Mouse (Mus musculus) monocyte, adult 2 months (primary cell): ENCODE results near the gene Skida1.

Source experiments
- DNase-seq, 2 experiments: peaks; one replicate each; pipeline ENCODE4 v3.0.0; 2022; ENCODE audit warnings: low spot score in 2 of 2, low read depth in 1 of 2

Skida1 gene

GRCm38 (mm10) chr2:18055929-18056785 lies 7.3 kb upstream of the Skida1 start:
- peak; percentile 70 to 84 for DNase-seq

GRCm38 (mm10) chr2:18055016-18055928 lies 6.4 kb upstream of the Skida1 start, which contains the start of gene Mllt10:
TSS of gene Mllt10 (plus strand) at chr2:18055237.
- no peak for DNase-seq

- DNase-seq: no peak
Observed at GRCm38 (mm10) chr2:18053951-18054530, 5.2 kb upstream of the Skida1 start.

GRCm38 (mm10) chr2:18053243-18053950 lies 4.5 kb upstream of the Skida1 start:
- no peak for DNase-seq

DNA sequence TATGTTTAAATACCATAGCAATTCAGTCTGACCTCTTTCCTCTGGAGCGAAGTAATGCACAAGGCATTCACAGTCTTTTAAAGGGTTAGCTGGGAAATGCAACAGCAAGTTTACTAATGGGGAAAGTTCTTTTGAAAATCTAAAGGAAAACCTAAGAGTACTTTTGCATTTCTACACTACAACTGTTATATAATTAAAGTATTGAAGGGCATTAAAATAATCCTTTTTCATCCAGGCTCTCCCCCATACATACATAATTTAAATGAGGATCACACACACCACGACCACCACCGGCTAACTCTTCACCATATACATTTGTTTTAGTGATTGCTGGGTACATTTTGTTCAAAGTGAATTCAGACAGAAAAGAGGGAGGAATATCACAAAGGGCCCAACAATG lies 3.7 kb upstream of the Skida1 start:
- DNase-seq: no peak

DNA sequence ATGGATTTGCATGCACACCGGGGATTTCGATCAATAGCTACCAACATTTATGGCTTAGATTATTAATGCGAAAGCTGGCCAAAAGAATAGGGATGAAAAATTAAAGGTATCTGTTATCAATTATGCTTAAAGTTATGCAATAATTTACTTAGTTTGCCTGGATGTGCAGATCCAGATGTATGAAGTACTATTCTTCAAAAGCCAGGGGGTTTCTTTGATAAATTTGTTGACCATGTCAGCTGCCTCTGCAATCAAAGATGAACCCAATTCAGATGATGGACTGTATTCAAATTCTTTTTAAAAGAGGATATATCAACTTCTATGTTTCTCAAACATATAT lies 3.0 kb upstream of the Skida1 start:
- no peak for DNase-seq

- no peak for DNase-seq
Observed at GRCm38 (mm10) chr2:18051026-18051830, 2.4 kb upstream of the Skida1 start.

DNA sequence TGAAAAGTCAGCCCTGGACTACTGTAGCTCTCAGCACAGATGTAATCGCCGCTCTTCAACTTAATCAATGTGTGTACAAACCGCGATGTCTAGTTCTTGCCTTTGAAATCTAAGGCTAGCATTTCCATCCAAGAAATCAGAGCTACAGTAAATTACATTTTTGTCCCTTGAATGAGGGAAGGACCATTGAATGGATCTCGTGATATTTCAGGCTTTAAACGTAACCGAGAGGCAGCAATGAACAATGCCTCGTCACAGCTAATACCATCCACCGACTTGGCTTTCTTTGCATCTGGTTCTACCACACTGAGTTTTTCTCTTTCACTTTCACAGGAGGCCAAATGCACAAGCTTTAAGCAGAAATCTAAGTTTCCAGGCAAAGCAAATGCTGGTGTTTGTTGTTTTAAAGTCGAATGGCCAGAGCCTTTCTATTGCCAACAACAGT lies 1.7 kb upstream of the Skida1 start:
- no peak for DNase-seq

- DNase-seq: no peak
Observed at GRCm38 (mm10) chr2:18050018-18050417, 1.2 kb upstream of the Skida1 start.

- no peak for DNase-seq
Observed at GRCm38 (mm10) chr2:18049279-18049821, 499 bp upstream of the Skida1 start.

DNA sequence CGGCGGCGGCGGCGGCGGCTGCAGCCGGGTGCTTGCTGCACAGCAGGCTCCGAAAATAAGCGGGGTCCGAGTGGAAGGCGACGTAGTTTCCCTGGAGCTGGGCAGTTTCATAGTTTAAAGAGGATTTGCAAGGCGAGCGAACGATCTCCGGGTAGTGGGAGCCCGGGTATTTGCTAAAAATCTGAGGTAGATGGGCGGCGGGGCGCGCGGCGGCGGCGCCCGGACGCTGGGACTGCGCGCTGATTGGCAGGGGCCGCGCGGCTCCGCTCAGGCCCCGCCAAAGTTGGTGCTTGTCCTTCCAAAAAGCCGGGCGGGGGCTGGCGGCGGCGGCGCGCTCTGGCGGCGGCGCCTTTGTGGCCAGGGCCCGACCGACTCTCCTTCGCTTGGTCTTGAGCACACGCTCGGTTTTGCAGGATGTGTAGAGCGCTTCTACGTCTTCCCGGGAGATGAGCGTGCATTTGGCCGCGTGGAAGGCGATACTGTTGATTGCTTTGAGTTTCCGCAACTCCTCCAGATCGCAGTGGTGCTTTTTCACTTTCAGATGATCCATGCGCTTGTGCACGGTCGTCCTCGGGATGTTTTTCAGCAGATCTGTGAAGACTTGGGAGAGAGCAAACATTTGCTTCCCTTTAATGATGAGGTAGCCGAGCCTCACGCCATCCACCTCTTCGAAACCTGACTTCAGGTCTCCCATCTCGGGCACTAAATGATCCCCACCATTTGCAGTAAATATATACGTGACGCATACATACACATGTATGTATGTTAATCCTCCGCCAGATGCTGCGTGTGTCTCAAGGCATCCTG lies 1.0 kb downstream of the Skida1 start:
- DNase-seq: no peak

DNA sequence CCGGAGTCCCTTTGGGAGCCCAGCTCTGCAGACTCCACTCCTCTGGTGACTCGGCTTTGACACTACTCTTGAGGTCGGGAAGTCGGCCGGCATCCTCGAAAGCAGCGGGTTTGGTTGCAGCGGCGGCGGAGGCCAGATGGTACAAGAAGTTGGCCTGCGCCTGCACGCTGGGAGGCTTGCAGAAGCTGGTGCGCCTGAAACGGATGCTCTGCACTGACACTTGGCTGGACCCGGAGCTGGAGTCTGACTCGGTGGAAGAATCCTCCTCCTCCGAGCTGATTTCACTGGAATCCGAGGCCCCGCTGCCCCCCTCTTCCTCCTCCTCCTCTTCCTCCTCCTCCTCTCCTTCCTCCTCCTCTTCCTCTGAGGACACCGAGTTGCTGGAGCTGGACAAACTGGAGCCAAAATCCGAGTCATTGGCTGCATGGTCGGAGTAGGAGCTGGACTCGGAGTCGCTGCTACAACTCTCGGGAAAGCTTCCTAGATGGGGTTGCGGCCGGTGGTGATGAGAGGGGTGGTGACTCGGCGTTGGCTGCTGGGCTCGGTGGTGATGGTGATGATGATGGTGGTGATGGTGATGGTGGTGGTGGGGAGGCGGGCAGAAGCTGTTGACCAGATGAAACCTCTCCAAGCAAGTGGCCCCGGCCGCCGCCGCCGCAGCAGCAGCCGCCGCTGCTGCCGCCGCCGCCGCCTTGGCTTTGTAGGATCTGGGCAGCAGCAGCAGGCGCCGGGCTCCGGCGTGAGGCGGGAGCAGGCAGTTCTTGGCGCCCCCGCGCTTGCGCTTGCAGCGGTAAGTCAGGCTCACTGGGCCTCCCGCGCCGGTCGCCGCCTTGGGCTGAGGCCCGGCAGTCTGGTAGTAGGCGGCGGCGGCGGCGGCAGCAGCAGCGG lies 1.8 kb downstream of the Skida1 start:
- no peak for DNase-seq

GRCm38 (mm10) chr2:18046186-18046585 lies 2.7 kb downstream of the Skida1 start:
- no peak for DNase-seq

DNA sequence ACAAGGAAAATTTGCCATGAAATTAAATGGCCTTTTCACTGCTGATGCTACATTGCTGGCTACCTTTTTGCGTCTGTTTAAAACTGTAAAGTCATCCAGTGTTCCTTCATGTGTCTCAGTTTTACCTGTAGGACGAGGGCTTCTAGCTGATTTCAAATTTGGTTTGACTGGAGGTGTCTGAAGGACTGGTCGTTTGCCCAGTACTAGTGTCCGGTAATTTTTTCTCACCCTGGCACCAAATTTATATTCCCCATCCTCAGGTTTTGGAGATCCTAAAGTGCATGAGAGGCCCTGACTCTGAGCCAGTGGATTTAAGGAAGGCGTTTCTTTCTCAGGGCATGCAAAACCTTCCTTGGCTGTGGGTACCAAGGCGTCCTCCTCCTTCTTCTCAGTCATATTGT lies 3.1 kb downstream of the Skida1 start:
- no peak for DNase-seq

GRCm38 (mm10) chr2:18045143-18045780 lies 3.6 kb downstream of the Skida1 start:
- no peak for DNase-seq

GRCm38 (mm10) chr2:18041199-18041885 lies 7.5 kb downstream of the Skida1 start:
- DNase-seq: no peak
